Mouse (Mus musculus): Measurements from ENCODE around the gene Tbrg4.

GRCm38 (mm10) chr11:6666634-6667033, 40.8 kb upstream of the Tbrg4 start:
- TF ChIP-seq POLR2A (IDR thresholded peaks at IDR 0.05; ENCODE audit: control insufficient read depth, extremely low read depth, insufficient read depth, low read length, poor library complexity) (no peak), CTCF (IDR thresholded peaks at IDR 0.05; ENCODE audit: borderline replicate concordance, control insufficient read depth, extremely low read depth, insufficient read depth, low read length, poor library complexity) (no peak)

Measured in thymus, adult 2 months (tissue).